ENCODE assay signal across 7 mouse cellular contexts in the genomic region with DNA sequence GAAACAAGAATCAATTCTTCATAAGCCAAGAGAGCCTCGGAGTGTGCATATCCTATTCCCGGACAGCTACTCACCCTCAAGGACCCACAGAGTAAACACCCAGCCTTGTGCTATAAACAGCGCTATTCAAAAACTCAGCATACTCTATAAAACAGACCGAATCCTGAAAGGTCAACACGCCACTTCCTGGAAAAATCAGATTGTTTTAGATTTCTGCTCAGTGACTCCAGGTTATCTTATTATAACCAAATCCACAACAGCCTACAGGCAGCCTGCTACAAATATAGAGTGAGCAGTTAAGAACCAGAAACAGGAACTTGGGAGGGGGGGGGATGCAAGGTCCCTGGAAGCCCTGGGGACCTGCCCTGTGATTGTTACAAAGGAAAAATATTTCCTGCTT.
DNase-seq lines count a peak whose midpoint lies in the region; ATAC-seq and TF ChIP-seq lines count a peak whose summit lies in the region.

No protein-coding gene starts in this region.

- H3K4me1 ChIP-seq in CH12.LX (ENCODE audit: control insufficient read depth in 1 of 2, insufficient read depth in 2 of 2): peaks cover 3 to 24% of the 10 kb centered on the region in 2 experiments; a peak in 3 of 4 replicates
- peaks cover 17% of the 10 kb centered on the region for H3K4me1 ChIP-seq in lung, adult 2 months (ENCODE audit: control insufficient read depth, insufficient read depth, low read length)

- no peak overlapping the region for H3K4me2 ChIP-seq in CH12.LX (ENCODE audit: insufficient read depth, low read depth, poor library complexity, severe bottlenecking)

- no peak overlapping the region for H3K4me3 ChIP-seq in CH12.LX (replicated peaks in 1 of 3; ENCODE audit: low read depth in 2 of 3, low read length in 2 of 3, poor library complexity in 1 of 3)
- no peak overlapping the region for H3K4me3 ChIP-seq in lung, adult 2 months (replicated peaks; ENCODE audit: extremely low read depth, low read depth, low read length)

- H3K9ac ChIP-seq in CH12.LX (ENCODE audit: insufficient read depth, low read depth): no peak overlapping the region

- H3K79me2 ChIP-seq in CH12.LX (replicated peaks; ENCODE audit: control insufficient read depth, extremely low read depth, insufficient read depth, poor library complexity, severe bottlenecking): no peaks in the 10 kb centered on the region

- no peaks in the 10 kb centered on the region for H3K9me3 ChIP-seq in CH12.LX (replicated peaks; ENCODE audit: low read length)

- H3K27me3 ChIP-seq in CH12.LX (replicated peaks): no peaks in the 10 kb centered on the region

- TF ChIP-seq POLR2A in CH12.LX (IDR thresholded peaks at IDR 0.05; ENCODE audit: low read depth, low read length): no peak
- no peak for TF ChIP-seq POLR2A in lung, adult 2 months (IDR thresholded peaks at IDR 0.05; ENCODE audit: borderline replicate concordance, extremely low read depth, low read depth, low read length)

- DNase-seq in 416B (ENCODE audit: low read depth) (peak; percentile 38), CH12.LX (ENCODE audit: extremely low read depth) (peak; percentile 9)
- DNase-seq in lung, adult 2 months: peak; percentile 39
- DNase-seq in cerebellum, adult 9-10 months: no peak
- DNase-seq in layer of hippocampus, postnatal 36 days: no peak
- DNase-seq in thymus, adult 18-20 months: no peak

- 20% methylated on average over 5 of the region's 5 CpGs for WGBS in lung, adult 2 months

- peaks cover 0 to 47% of the 10 kb centered on the region in 2 experiments for H3K36me3 ChIP-seq in CH12.LX (replicated peaks in 1 of 2; ENCODE audit: control insufficient read depth in 1 of 2, insufficient read depth in 1 of 2, low read length in 1 of 2)

- ATAC-seq in hematopoietic stem cell, adult 5-6 weeks (replicated peaks in 1 of 2; ENCODE audit: insufficient read depth in 1 of 2, low FRiP score in 2 of 2, low TSS enrichment in 1 of 2, low read depth in 1 of 2, poor library complexity in 2 of 2, severe bottlenecking in 2 of 2): peak; percentile 54 to 65; a peak in 2 of 4 replicates

- in situ Hi-C loops in CH12.LX (cut with MboI; ENCODE audit: low pct_ligation_motif_present, low pct_unique_long_range_greater_than_20kb, low sequenced_read_pairs): no loop called here

- no peak for TF ChIP-seq CTCF in CH12.LX (conservative IDR thresholded peaks at IDR 0.05 in 1 of 2, IDR thresholded peaks at IDR 0.05 in 1 of 2; ENCODE audit: low read depth in 2 of 2, low read length in 2 of 2)
- TF ChIP-seq CTCF in lung, adult 2 months (IDR thresholded peaks at IDR 0.05; ENCODE audit: insufficient read depth, low read length): no peak

- no peak for TF ChIP-seq RAD21 in CH12.LX (IDR thresholded peaks at IDR 0.05; ENCODE audit: low read depth, low read length)

- H3K27ac ChIP-seq in CH12.LX (ENCODE audit: insufficient read depth, low read depth): no peak overlapping the region

- TF ChIP-seq EP300 in CH12.LX (IDR thresholded peaks at IDR 0.05; ENCODE audit: low read length): no peak

- dilution Hi-C loops in CH12.LX (cut with MboI; ENCODE audit: extremely low pct_ligation_motif_present, extremely low pct_unique_long_range_greater_than_20kb, low sequenced_read_pairs): no loop called here

TF ChIP-seq in CH12.LX, 34 proteins besides CTCF, POLR2A, EP300 and RAD21:
- no peak for TF ChIP-seq ZMIZ1 (IDR thresholded peaks at IDR 0.05; ENCODE audit: low read depth, low read length)
- no peak for TF ChIP-seq USF2 (conservative IDR thresholded peaks at IDR 0.05; ENCODE audit: low read depth, low read length)
- TF ChIP-seq ELF1 (IDR thresholded peaks at IDR 0.05; ENCODE audit: low read depth, low read length): no peak
- no peak for TF ChIP-seq ZKSCAN1 (IDR thresholded peaks at IDR 0.05; ENCODE audit: borderline replicate concordance, low read depth, low read length)
- TF ChIP-seq MYC (IDR thresholded peaks at IDR 0.05; ENCODE audit: low read depth, low read length): no peak
- TF ChIP-seq JUND (conservative IDR thresholded peaks at IDR 0.05; ENCODE audit: low read depth, low read length): no peak
- no peak for TF ChIP-seq E2F4 (IDR thresholded peaks at IDR 0.05; ENCODE audit: insufficient replicate concordance, low read depth, low read length)
- TF ChIP-seq ETS1 (conservative IDR thresholded peaks at IDR 0.05; ENCODE audit: low read depth, low read length): no peak
- no peak for TF ChIP-seq ZC3H11A (IDR thresholded peaks at IDR 0.05; ENCODE audit: low read depth, low read length)
- no peak for TF ChIP-seq USF1 (IDR thresholded peaks at IDR 0.05; ENCODE audit: low read depth, low read length)
- TF ChIP-seq CHD1 (IDR thresholded peaks at IDR 0.05; ENCODE audit: low read depth, low read length): no peak
- no peak for TF ChIP-seq RCOR1 (conservative IDR thresholded peaks at IDR 0.05; ENCODE audit: low read depth, low read length)
- TF ChIP-seq MEF2A (IDR thresholded peaks at IDR 0.05; ENCODE audit: borderline replicate concordance, low read depth, low read length): no peak
- no peak for TF ChIP-seq POLR2AphosphoS2 (IDR thresholded peaks at IDR 0.05; ENCODE audit: low read depth, low read length)

Comparison
In these comparisons a context has a peak if more than half of its experiments do, and no peak if none do; other contexts are left out.
1. DNase-seq: peak in 416B (single experiment), CH12.LX (single experiment) and lung, adult 2 months (single experiment); none in cerebellum, adult 9-10 months (single experiment), layer of hippocampus, postnatal 36 days (0 of 2) and thymus, adult 18-20 months (0 of 2).